Mouse (Mus musculus) gastrocnemius, postnatal 10 days (tissue): ENCODE results near the gene Alkbh3. TPM values are rescaled to one million over a fixed set of nuclear protein-coding genes. Genes with fewer than 3 reads are reported as not detected.

Source experiments
- DNase-seq: peaks from one replicate; pipeline ENCODE4 v3.0.0; 2021; ENCODE audit warnings: mixed read lengths
- total RNA-seq, 2 experiments: library from RNA; stranded (reverse); gene quantifications; 2 replicates each; pipeline ENCODE4 v1.2.3; 2021

Alkbh3 gene
- total RNA-seq, 2 experiments from 2014 or later = 61.1 to 65.6 TPM

- DNase-seq = no peak
Measured at GRCm38 (mm10) chr2:93954781-93955578, 55.6 kb downstream of the Alkbh3 start.

- no peak for DNase-seq
Measured at GRCm38 (mm10) chr2:93953726-93954125, 56.9 kb downstream of the Alkbh3 start.

GRCm38 (mm10) chr2:93946976-93947375, 63.6 kb downstream of the Alkbh3 start:
- no peak for DNase-seq

GRCm38 (mm10) chr2:93944855-93945254, 65.8 kb downstream of the Alkbh3 start:
- DNase-seq = no peak

- no peak for DNase-seq
Measured at GRCm38 (mm10) chr2:93944099-93944498, 66.5 kb downstream of the Alkbh3 start.

- DNase-seq = no peak
Measured at GRCm38 (mm10) chr2:93941670-93942069, 68.9 kb downstream of the Alkbh3 start.

GRCm38 (mm10) chr2:93938534-93938933, 72.1 kb downstream of the Alkbh3 start:
- no peak for DNase-seq

Other genes starting within 250 kb of the Alkbh3 start
- gene Ext2, start 188.2 kb downstream of the Alkbh3 start, total RNA-seq = 10 to 100 TPM; 41.0 to 52.8 TPM
- 1 to 10 TPM; 4.2 to 6.2 TPM for gene Accs, start 160.9 kb downstream of the Alkbh3 start, total RNA-seq
- not detected for gene Accsl, start 141.7 kb downstream of the Alkbh3 start, total RNA-seq
- gene Gm13889, start 53.6 kb downstream of the Alkbh3 start, total RNA-seq = 10 to 100 TPM; 14.4 to 19.7 TPM
- gene Gm27027, start 14.5 kb downstream of the Alkbh3 start, total RNA-seq = under 1 TPM in 1 of 2 experiments, not detected in 1; 0.54 TPM
- 10 to 100 TPM; 17.8 to 18.2 TPM for gene Hsd17b12, start 147.2 kb upstream of the Alkbh3 start, total RNA-seq